Mouse (Mus musculus): ENCODE results near the gene Tas1r1. TPM values are rescaled to one million over a fixed set of nuclear protein-coding genes. Genes with fewer than 3 reads are reported as not detected.

The Tas1r1 gene
- total RNA-seq, 2 experiments from 2014 or later: 0.52 to 0.91 TPM

GRCm38 (mm10) chr4:151989110-151989488 is 49.3 kb downstream of the Tas1r1 start:
- no peak for DNase-seq (ENCODE audit: low spot score)

- peak; percentile 84 for DNase-seq (ENCODE audit: low spot score)
Measured at GRCm38 (mm10) chr4:151988342-151989109, 49.8 kb downstream of the Tas1r1 start, which contains the start of gene Thap3. Gene Thap3 (minus strand): TSS chr4:151988997.

GRCm38 (mm10) chr4:151988014-151988341 is 50.4 kb downstream of the Tas1r1 start:
- DNase-seq (ENCODE audit: low spot score): no peak

- no peak for DNase-seq (ENCODE audit: low spot score)
Measured at GRCm38 (mm10) chr4:151986650-151987049, 51.7 kb downstream of the Tas1r1 start.

GRCm38 (mm10) chr4:151985886-151986285 is 52.5 kb downstream of the Tas1r1 start:
- DNase-seq (ENCODE audit: low spot score): no peak

GRCm38 (mm10) chr4:151983560-151983959 is 54.8 kb downstream of the Tas1r1 start:
- peak; percentile 92 for DNase-seq (ENCODE audit: low spot score)

GRCm38 (mm10) chr4:151983043-151983442 is 55.3 kb downstream of the Tas1r1 start:
- no peak for DNase-seq (ENCODE audit: low spot score)

GRCm38 (mm10) chr4:151981363-151981762 is 57.0 kb downstream of the Tas1r1 start:
- peak; percentile 86 for DNase-seq (ENCODE audit: low spot score)

- peak; percentile 36 for DNase-seq (ENCODE audit: low spot score)
Measured at GRCm38 (mm10) chr4:151980699-151981098, 57.7 kb downstream of the Tas1r1 start.

Other genes starting within 250 kb of the Tas1r1 start
- gene Camta1, start 176.7 kb downstream of the Tas1r1 start, total RNA-seq (2021): 100 to 1,000 TPM in 1 of 2 experiments, 10 to 100 TPM in 1; 99.5 to 122 TPM
- 10 to 100 TPM; 47.9 to 52.6 TPM for gene Dnajc11, start 104.9 kb downstream of the Tas1r1 start, total RNA-seq (2021)
- gene Thap3, start 49.6 kb downstream of the Tas1r1 start, total RNA-seq (2021): 10 to 100 TPM; 30.0 to 33.3 TPM
- 1 to 10 TPM; 4.6 to 4.7 TPM for gene Phf13, start 42.3 kb downstream of the Tas1r1 start, total RNA-seq (2021)
- gene Klhl21, start 29.8 kb downstream of the Tas1r1 start, total RNA-seq (2021): 100 to 1,000 TPM in 1 of 2 experiments, 10 to 100 TPM in 1; 98.5 to 113 TPM
- gene Zbtb48, start 10.9 kb downstream of the Tas1r1 start, total RNA-seq (2021): 1 to 10 TPM; 2.2 to 3.1 TPM
- 1 to 10 TPM; 8.7 to 9.5 TPM for gene Nol9, start 753 bp upstream of the Tas1r1 start, total RNA-seq (2021)
- 1 to 10 TPM; 5.0 to 6.5 TPM for gene Plekhg5, start 33.9 kb upstream of the Tas1r1 start, total RNA-seq (2021)
- gene Tnfrsf25, start 77.4 kb upstream of the Tas1r1 start, total RNA-seq (2021): 1 to 10 TPM; 1.0 to 1.8 TPM
- under 1 TPM; 0.36 to 0.59 TPM for gene Espn, start 113.8 kb upstream of the Tas1r1 start, total RNA-seq (2021)
- not detected for gene Hes2, start 120.3 kb upstream of the Tas1r1 start, total RNA-seq (2021)
- gene Acot7, start 139.6 kb upstream of the Tas1r1 start, total RNA-seq (2021): 10 to 100 TPM; 16.2 to 18.8 TPM
- gene Gpr153, start 235.7 kb upstream of the Tas1r1 start, total RNA-seq (2021): 1 to 10 TPM; 3.4 to 4.5 TPM

Measured in gastrocnemius, adult 18-20 months (tissue).